Comparison of ENCODE assay signal across 9 mouse cellular contexts in the genomic region with DNA sequence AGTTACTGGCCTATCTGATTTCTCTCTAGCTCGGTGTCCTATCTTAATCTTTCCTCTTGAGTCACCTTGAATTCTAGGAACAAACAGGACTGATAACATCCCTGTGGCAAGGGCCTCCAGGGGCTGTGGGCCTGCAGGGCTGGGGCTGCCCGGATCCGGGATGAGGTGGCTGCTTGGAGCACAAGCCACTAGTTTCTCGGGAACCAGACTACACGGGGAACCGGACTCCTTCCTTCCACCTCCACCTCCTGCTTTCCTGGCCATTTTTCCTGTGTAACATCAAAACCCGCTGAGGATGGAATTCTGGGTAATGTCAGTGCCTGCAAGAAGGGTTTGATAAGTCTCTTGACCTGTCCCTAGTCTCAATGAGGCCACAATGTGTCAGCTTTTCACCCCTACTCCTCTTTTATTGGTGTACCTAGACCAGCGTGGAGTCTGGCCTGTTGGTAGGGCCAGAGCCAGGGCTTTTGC. TPM values are rescaled to one million over a fixed set of nuclear protein-coding genes. Genes with fewer than 3 reads are reported as not detected.
DNase-seq lines count a peak whose midpoint lies in the region; ATAC-seq lines count a peak whose summit lies in the region.
"Had no signal": no experiment of that assay in that cellular context is flagged by ENCODE, and none has a peak within 500 bp of the region (broad histone marks: within the 10 kb centered on the region; RNA-seq: fewer than 3 reads in every experiment).

No protein-coding gene starts in this region.

- no peaks in the 10 kb centered on the region for H3K36me3 ChIP-seq in hindbrain, embryonic 10.5 days
- no peaks in the 10 kb centered on the region for H3K36me3 ChIP-seq in hindbrain, embryonic 11.5 days (ENCODE audit: control insufficient read depth, insufficient read depth, low read length)
- no peaks in the 10 kb centered on the region for H3K36me3 ChIP-seq in heart, embryonic 15.5 days
- H3K36me3 ChIP-seq in limb, embryonic 15.5 days: no peaks in the 10 kb centered on the region

- no peak overlapping the region for H3K9ac ChIP-seq in hindbrain, embryonic 11.5 days (ENCODE audit: low read depth, low read length)
- peak overlapping the region; percentile 52 for H3K9ac ChIP-seq in heart, embryonic 15.5 days
- no peak overlapping the region for H3K9ac ChIP-seq in limb, embryonic 15.5 days

- 91% methylated on average over 8 of the region's 8 CpGs for WGBS in hindbrain, embryonic 10.5 days
- 84% methylated on average over 8 of the region's 8 CpGs for WGBS in hindbrain, embryonic 11.5 days
- 28% methylated on average over 8 of the region's 8 CpGs for WGBS in heart, embryonic 15.5 days
- WGBS in limb, embryonic 15.5 days: 69% methylated on average over 8 of the region's 8 CpGs

- no peak for DNase-seq in hindbrain, embryonic 10.5 days (ENCODE audit: low spot score)
- no peak for DNase-seq in hindbrain, embryonic 11.5 days (ENCODE audit: low spot score)
- DNase-seq in R1 (ENCODE audit: low read depth, low spot score): peak; percentile 59
- DNase-seq in yolk sac, embryonic 10.5 days (ENCODE audit: low spot score): peak; percentile 63
- DNase-seq in spleen, postnatal 10 days (ENCODE audit: low spot score in 2 of 2): no peak
- DNase-seq in thymus, adult 18-20 months: no peak

- H3K27ac ChIP-seq in hindbrain, embryonic 10.5 days: peak overlapping the region; percentile 25; the same call in 1 of the 2 replicates
- H3K27ac ChIP-seq in hindbrain, embryonic 11.5 days (ENCODE audit: low read depth, low read length): no peak overlapping the region
- peak overlapping the region; percentile 100 for H3K27ac ChIP-seq in heart, embryonic 15.5 days
- peak overlapping the region; percentile 73 for H3K27ac ChIP-seq in limb, embryonic 15.5 days

- H3K9me3 ChIP-seq in hindbrain, embryonic 10.5 days: no peaks in the 10 kb centered on the region
- H3K9me3 ChIP-seq in hindbrain, embryonic 11.5 days (ENCODE audit: control insufficient read depth, low read length): no peaks in the 10 kb centered on the region
- no peaks in the 10 kb centered on the region for H3K9me3 ChIP-seq in heart, embryonic 15.5 days (replicated peaks)
- H3K9me3 ChIP-seq in limb, embryonic 15.5 days: no peaks in the 10 kb centered on the region

- peaks cover 38% of the 10 kb centered on the region for H3K4me1 ChIP-seq in hindbrain, embryonic 10.5 days (replicated peaks)
- no peaks in the 10 kb centered on the region; the same call in 1 of the 2 replicates for H3K4me1 ChIP-seq in hindbrain, embryonic 11.5 days (replicated peaks; ENCODE audit: control insufficient read depth, insufficient read depth, low read length)
- H3K4me1 ChIP-seq in heart, embryonic 15.5 days (replicated peaks): peaks cover 34% of the 10 kb centered on the region
- peaks cover 31% of the 10 kb centered on the region for H3K4me1 ChIP-seq in limb, embryonic 15.5 days

- H3K4me3 ChIP-seq in hindbrain, embryonic 10.5 days: peak overlapping the region; percentile 2; the same call in 1 of the 2 replicates
- no peak overlapping the region for H3K4me3 ChIP-seq in hindbrain, embryonic 11.5 days (ENCODE audit: low read depth, low read length)
- peak overlapping the region; percentile 98 for H3K4me3 ChIP-seq in heart, embryonic 15.5 days
- peak overlapping the region; percentile 80; the same call in 1 of the 2 replicates for H3K4me3 ChIP-seq in limb, embryonic 15.5 days

- no peak overlapping the region for H3K4me2 ChIP-seq in hindbrain, embryonic 11.5 days (replicated peaks; ENCODE audit: low read depth, low read length)
- peak overlapping the region; percentile 69 for H3K4me2 ChIP-seq in heart, embryonic 15.5 days
- peak overlapping the region; percentile 19; the same call in 1 of the 2 replicates for H3K4me2 ChIP-seq in limb, embryonic 15.5 days

- no peaks in the 10 kb centered on the region for H3K27me3 ChIP-seq in hindbrain, embryonic 10.5 days (ENCODE audit: insufficient read depth, poor library complexity, severe bottlenecking)
- no peaks in the 10 kb centered on the region for H3K27me3 ChIP-seq in hindbrain, embryonic 11.5 days (ENCODE audit: control insufficient read depth, insufficient read depth, low read length)
- H3K27me3 ChIP-seq in heart, embryonic 15.5 days: no peaks in the 10 kb centered on the region
- no peaks in the 10 kb centered on the region for H3K27me3 ChIP-seq in limb, embryonic 15.5 days

- ATAC-seq in hindbrain, embryonic 11.5 days (ENCODE audit: low FRiP score): no peak
- no peak for ATAC-seq in heart, embryonic 15.5 days (replicated peaks; ENCODE audit: insufficient number of reproducible peaks, insufficient read depth, low FRiP score, low read depth)
- no peak for ATAC-seq in limb, embryonic 15.5 days (ENCODE audit: insufficient number of reproducible peaks, low FRiP score, low TSS enrichment, low read depth)

RNA-seq across cellular contexts. Expression of a gene that starts 3.6 kb away (rescaled TPM):
- 3.8 and 4.2 TPM in 2 replicates for polyA plus RNA-seq in hindbrain, embryonic 10.5 days (2016; fragmentation: Nextera tagmentation; extraction: Ambion mirVana)
- polyA plus RNA-seq in hindbrain, embryonic 11.5 days (2014; fragmentation: Nextera tagmentation; extraction: Ambion mirVana): 5.5 and 7.1 TPM in 2 replicates
- 3.2 and 3.9 TPM in 2 replicates for polyA plus RNA-seq in heart, embryonic 15.5 days (2015; fragmentation: Nextera tagmentation; extraction: Ambion mirVana)
- 3.8 and 4.7 TPM in 2 replicates for polyA plus RNA-seq in limb, embryonic 15.5 days (2015; fragmentation: Nextera tagmentation; extraction: Ambion mirVana)

RNA-seq across cellular contexts. Expression of a gene that starts 35.8 kb away (rescaled TPM):
- polyA plus RNA-seq in hindbrain, embryonic 10.5 days (2016; fragmentation: Nextera tagmentation; extraction: Ambion mirVana): 55.1 and 80.2 TPM in 2 replicates
- polyA plus RNA-seq in hindbrain, embryonic 11.5 days (2014; fragmentation: Nextera tagmentation; extraction: Ambion mirVana): 74.1 and 84.3 TPM in 2 replicates
- polyA plus RNA-seq in heart, embryonic 15.5 days (2015; fragmentation: Nextera tagmentation; extraction: Ambion mirVana): 41.9 and 43.8 TPM in 2 replicates
- polyA plus RNA-seq in limb, embryonic 15.5 days (2015; fragmentation: Nextera tagmentation; extraction: Ambion mirVana): 51.2 and 54.1 TPM in 2 replicates

RNA-seq across cellular contexts. Expression of a gene that starts 55.6 kb away (rescaled TPM):
- not detected in 2 replicates for polyA plus RNA-seq in hindbrain, embryonic 10.5 days (2016; fragmentation: Nextera tagmentation; extraction: Ambion mirVana)
- not detected in 2 replicates for polyA plus RNA-seq in hindbrain, embryonic 11.5 days (2014; fragmentation: Nextera tagmentation; extraction: Ambion mirVana)
- polyA plus RNA-seq in heart, embryonic 15.5 days (2015; fragmentation: Nextera tagmentation; extraction: Ambion mirVana): not detected in 2 replicates
- not detected in 2 replicates for polyA plus RNA-seq in limb, embryonic 15.5 days (2015; fragmentation: Nextera tagmentation; extraction: Ambion mirVana)
- polyA plus RNA-seq: large intestine, adult 2 months had no signal

Comparison
In these comparisons a context has a peak if more than half of its experiments do, and no peak if none do; other contexts are left out.
1. DNase-seq: peak in R1 (single experiment) and yolk sac, embryonic 10.5 days (single experiment); none in hindbrain, embryonic 10.5 days (single experiment), hindbrain, embryonic 11.5 days (single experiment), spleen, postnatal 10 days (0 of 2) and thymus, adult 18-20 months (0 of 2).